Mouse (Mus musculus) mammary gland, adult 2 months (tissue): ENCODE results near the gene Gdi2. TPM values are rescaled to one million over a fixed set of nuclear protein-coding genes. Genes with fewer than 3 reads are reported as not detected.

Experiments used
- polyA plus RNA-seq: library from polyadenylated mRNA; depleted of rRNA; stranded (reverse); fragments of >200 nt; gene quantifications from 2 replicates; pipeline ENCODE4 v1.2.3, GENCODE M21; 2012; ENCODE audit warnings: low replicate concordance; rRNA removed

Gdi2 gene
- polyA plus RNA-seq, result 133 and 234 TPM in 2 replicates

DNA sequence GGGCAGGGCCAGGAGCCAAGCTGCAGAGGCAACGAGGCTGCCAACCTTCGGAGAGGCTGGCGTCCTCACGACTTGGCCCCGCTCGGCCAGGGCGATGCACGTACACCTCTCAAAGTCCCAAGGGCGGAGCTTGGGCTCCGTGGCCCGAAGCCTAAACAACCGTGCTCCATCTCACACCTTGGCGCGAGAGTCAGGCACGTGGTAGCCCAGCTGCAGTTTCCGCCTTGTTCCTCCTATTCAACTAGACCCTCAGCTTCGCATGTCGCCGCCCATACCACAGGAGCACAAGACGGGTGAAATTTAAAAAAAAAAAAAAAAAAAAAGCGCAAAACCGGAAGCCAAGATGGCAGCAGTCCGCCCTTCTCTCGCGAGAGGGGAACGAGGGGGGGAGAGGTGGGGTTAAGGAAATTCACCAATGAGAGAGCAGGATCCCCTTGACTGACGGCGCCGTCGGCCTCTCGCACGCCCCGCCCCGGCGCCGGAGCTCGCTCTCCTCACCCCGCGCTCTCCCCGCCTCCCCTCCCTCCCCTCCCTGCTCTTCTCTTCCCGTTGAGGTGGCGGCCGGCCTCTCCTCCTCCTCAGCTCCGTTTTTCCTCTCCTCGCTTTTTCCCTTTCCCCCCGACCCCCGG lies at the start of gene Gdi2:
Gene Gdi2, plus strand, starts transcription at position 470 of the 629 bp plus-strand sequence.

DNA sequence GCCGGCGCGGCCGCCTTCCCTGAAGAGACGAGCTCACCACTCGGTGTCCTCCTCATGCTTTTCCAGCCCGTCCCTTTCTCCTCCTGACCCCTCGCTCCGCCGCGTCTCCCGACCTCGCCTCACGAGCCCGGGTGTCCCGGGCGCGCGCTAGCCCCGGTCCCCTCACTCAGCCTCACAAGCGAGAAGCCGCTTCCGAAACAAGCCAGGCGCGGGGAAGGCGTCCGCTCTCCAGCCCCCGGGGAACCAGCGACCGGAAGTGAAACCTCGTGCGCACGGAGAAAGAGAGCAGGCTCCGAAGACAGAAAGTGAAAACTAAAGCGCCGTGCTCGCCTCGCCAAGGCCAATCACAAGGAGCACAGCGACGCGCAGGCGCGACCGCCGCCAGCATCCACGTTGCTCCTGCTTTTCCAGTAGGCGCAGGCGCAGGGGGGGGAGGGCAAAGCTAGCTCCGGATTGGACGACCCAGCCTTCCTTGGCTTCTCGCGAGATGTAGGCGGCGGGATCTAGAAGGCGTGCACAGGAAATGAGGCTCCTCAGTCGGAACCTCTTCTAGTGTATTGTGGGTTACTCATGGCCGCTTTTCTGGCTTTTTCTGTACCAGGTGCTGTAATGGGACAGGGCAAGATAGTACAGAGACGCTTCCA lies 73.1 kb downstream of the Gdi2 start, which contains the start of gene Fam208b:
Gene Fam208b, minus strand, starts transcription at position 314 of the 644 bp plus-strand sequence.

Other genes with a start within 250 kb of the Gdi2 start
- gene Fam208b, start 73.0 kb downstream of the Gdi2 start, polyA plus RNA-seq, result 2.8 and 5.7 TPM in 2 replicates
- gene Asb13, start 96.0 kb downstream of the Gdi2 start, polyA plus RNA-seq, result 16.9 TPM in 2 replicates